Mouse (Mus musculus) bone marrow macrophage, adult 2 months (primary cell): ENCODE measurements at regions not wholly inside any gene's neighbourhood (a gene's known extent, or its start where the extent isn't known, plus 50 kb on each side); places are given as distances from the start of the nearest gene placed in this dataset.

Source experiments
- CTCF ChIP-seq: IDR thresholded peaks from 2 replicates; pipeline ENCODE4 v1.5.1; 2012; ENCODE audit warnings: low read depth, mild to moderate bottlenecking, low read length, moderate library complexity
- POLR2A ChIP-seq: IDR thresholded peaks from 2 replicates; pipeline ENCODE4 v1.6.1; 2012; ENCODE audit warnings: mild to moderate bottlenecking, low read depth, low read length, borderline replicate concordance

DNA sequence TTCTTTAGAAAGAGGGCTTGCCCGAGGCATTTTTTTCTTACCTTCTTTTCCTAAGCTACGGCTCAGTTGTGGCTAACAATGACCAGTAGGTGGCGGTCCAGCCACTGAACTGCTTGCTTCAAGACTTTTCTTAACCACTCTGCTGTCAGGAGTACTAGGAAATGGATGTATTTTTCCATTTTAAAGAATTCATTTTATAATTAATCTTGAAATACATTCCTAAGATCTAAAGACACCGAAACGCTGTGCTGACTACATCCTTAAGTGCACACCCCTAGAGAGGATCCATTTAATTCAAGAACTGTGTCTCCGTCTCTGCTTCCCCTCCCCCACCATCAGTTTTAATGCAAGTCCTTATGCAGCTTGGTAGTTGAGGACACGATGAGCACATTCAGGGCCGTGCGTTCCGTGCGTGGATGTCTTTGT lies 278.9 kb downstream of the Lnpk start:
- no peak for TF ChIP-seq CTCF
- no peak for TF ChIP-seq POLR2A
